Mouse (Mus musculus) spleen, adult 2 months (tissue): ENCODE results near the gene Scrn1. TPM values are rescaled to one million over a fixed set of nuclear protein-coding genes. Genes with fewer than 3 reads are reported as not detected.

ENCODE experiments used
- DNase-seq, 2 experiments: peaks; one replicate each; pipeline versions ENCODE4 v3.0.0 to v3.0.0-alpha.2; 2012 to 2021; ENCODE audit warnings: low spot score in 2 of 2, low read depth in 1 of 2
- H3K27ac ChIP-seq: fragments of 200-500 bp; 2 replicates; pipeline ENCODE4 v1.5.1; 2012; ENCODE audit warnings: low read length, inconsistent platforms; ENCODE audit not compliant: insufficient read depth
- H3K27me3 ChIP-seq: fragments of 200-500 bp; 2 replicates; pipeline ENCODE4 v1.6.1; 2012; ENCODE audit warnings: mild to moderate bottlenecking, moderate library complexity, low read length, inconsistent platforms; ENCODE audit not compliant: control insufficient read depth, insufficient read depth
- H3K36me3 ChIP-seq: fragments of 200-500 bp; 2 replicates; pipeline ENCODE4 v1.6.1; 2012; ENCODE audit warnings: mild to moderate bottlenecking, low read length, inconsistent platforms; ENCODE audit not compliant: control insufficient read depth, insufficient read depth
- H3K4me1 ChIP-seq: fragments of 200-500 bp; 2 replicates; pipeline ENCODE4 v1.6.1; 2011; ENCODE audit warnings: inconsistent platforms; ENCODE audit not compliant: control insufficient read depth, insufficient read depth, insufficient read length
- H3K4me3 ChIP-seq: fragments of 200-500 bp; 2 replicates; pipeline ENCODE4 v1.5.1; 2011; ENCODE audit warnings: mild to moderate bottlenecking, inconsistent platforms; ENCODE audit not compliant: insufficient read depth, insufficient read length; ENCODE audit errors: extremely low read depth
- CTCF ChIP-seq: fragments of 200-500 bp; IDR thresholded peaks from 2 replicates; pipeline ENCODE4 v1.5.1; 2011; ENCODE audit warnings: mild to moderate bottlenecking, inconsistent platforms; ENCODE audit not compliant: insufficient read depth, insufficient read length, insufficient replicate concordance; ENCODE audit errors: extremely low read depth
- POLR2A ChIP-seq: fragments of 200-500 bp; IDR thresholded peaks from 2 replicates; pipeline ENCODE4 v1.6.1; 2011; ENCODE audit warnings: low read depth, low read length, inconsistent platforms
- WGBS: fragments of 180-500 bp; shearing (Covaris S2); methylation state at CpG from one replicate; pipeline ENCODE4 v1.1.7; 2018; 5-methylcytosine and 5-hydroxymethylcytosine counted together
- polyA plus RNA-seq: library from polyadenylated mRNA; depleted of rRNA; stranded (reverse); fragments of >200 nt; gene quantifications from 2 replicates; pipeline ENCODE4 v1.2.3, GENCODE M21; 2012

Scrn1 gene
- polyA plus RNA-seq, 1 experiment, result 0.54 TPM

GRCm38 (mm10) chr6:54491074-54491473 is 75.2 kb downstream of the Scrn1 start:
- H3K36me3 ChIP-seq, result no peaks in the 10 kb centered on the region
- TF ChIP-seq POLR2A (no peak), CTCF (no peak)
- H3K4me1 ChIP-seq, result no peaks in the 10 kb centered on the region
- DNase-seq, result no peak
- no peak overlapping the region for H3K4me3 ChIP-seq
- H3K27ac ChIP-seq, result no peak overlapping the region
- 73% methylated on average over 7 of the region's 7 CpGs for WGBS
- H3K27me3 ChIP-seq, result no peaks in the 10 kb centered on the region

DNA sequence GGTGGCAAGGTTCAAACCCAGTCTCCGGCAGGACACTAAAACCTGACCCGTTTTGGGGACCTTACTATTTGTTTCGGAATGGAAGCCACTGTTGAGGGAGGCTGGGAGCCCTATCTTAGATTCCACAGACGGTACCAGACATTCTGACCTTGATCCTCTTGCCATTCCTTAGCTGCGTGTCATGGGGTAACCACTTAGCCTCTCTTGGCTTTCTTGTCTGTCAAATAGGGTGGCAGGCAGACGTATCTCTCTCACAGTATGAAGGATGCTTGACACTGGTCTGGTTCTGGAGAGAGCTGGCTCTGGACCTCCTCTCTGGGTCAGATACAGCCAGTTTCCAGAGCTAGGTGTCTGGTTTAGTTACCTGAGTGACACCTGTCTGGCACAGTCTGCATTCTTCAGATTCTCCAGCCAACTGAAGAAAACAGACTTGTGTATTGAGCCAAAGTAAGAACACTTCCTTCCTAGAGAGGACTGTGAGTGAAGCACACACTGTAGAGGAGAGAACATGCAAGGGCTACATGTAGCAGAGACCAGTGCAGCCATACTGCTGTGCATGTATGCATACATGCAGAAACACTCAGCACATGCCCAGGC is 80.2 kb downstream of the Scrn1 start:
- Histone ChIP-seq H3K36me3 (no peaks in the 10 kb centered on the region), H3K27me3 (no peaks in the 10 kb centered on the region), H3K27ac (no peak overlapping the region), H3K4me1 (no peaks in the 10 kb centered on the region), H3K4me3 (no peak overlapping the region)
- TF ChIP-seq CTCF (no peak), POLR2A (no peak)
- DNase-seq, result no peak
- WGBS, result 63% methylated on average over 6 of the region's 6 CpGs

DNA sequence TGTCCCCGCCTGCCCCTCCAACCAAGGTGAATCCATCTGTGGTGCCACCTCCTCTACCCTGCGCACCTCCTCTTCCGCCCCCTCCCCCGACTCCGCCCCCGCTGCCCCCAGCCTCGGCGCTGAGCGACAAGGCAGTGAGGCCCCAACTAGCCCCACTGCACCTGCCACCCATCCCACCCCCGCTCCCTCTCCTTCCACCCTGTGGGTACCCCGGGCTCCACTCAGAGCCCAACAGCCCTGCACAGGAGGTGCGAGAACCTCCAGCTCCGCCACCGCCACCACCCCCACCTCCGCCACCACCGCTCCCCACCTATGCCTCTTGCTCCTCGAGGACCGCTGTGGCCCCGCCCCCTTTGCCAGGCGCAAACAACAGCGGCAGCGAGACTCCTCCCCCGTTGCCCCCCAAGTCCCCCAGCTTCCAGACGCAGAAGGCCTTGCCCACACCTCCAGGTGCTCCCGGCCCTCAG is 80.8 kb downstream of the Scrn1 start:
- no peaks in the 10 kb centered on the region for H3K4me1 ChIP-seq
- no peak overlapping the region for H3K4me3 ChIP-seq
- DNase-seq, result no peak
- H3K27ac ChIP-seq, result no peak overlapping the region
- TF ChIP-seq POLR2A (no peak), CTCF (no peak)
- H3K27me3 ChIP-seq, result no peaks in the 10 kb centered on the region
- no peaks in the 10 kb centered on the region for H3K36me3 ChIP-seq
- 16% methylated on average over 21 of the region's 25 CpGs for WGBS

- 68% methylated on average over 11 of the region's 12 CpGs for whole genome bisulfite sequencing
- no peak for DNase-seq
- Histone ChIP-seq H3K27me3 (no peaks in the 10 kb centered on the region), H3K4me1 (no peaks in the 10 kb centered on the region), H3K36me3 (no peaks in the 10 kb centered on the region), H3K4me3 (no peak overlapping the region), H3K27ac (no peak overlapping the region)
- TF ChIP-seq POLR2A, result no peak
- no peak for TF ChIP-seq CTCF
These were observed 81.3 kb downstream of the Scrn1 start for GRCm38 (mm10) chr6:54485000-54485399.

DNA sequence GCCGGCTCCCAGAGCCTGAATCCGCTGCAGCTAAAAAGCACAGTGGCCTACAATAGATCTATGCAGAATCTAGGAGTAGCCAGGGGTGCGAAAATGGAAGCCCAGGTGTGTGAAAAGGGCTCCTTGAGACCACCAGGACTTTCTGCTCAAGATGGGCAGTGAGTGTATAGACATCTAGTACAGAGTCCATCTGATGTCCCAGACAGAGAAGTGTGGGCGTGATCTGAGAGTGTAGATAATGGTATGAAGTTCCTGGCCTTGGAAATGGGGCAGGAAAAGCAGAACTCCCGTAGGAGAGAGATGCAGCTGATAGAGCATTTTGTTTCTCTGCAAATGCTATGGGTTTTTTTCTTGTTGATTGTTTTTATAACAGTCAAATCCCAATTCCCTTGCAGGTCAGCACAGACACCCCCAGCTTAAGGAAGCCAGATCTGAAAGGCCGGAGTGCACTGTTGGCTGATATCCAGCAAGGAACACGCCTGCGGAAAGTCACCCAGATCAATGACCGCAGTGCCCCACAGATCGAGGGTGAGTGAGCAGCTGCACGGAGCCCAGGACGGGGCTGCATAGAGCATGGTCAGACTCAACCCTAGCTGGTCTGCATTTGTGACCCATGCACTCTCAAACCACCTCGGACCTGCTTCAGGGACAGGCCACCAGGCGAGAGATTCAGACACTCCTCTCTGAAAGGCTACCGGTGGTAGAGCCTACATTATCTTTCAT is 84.7 kb downstream of the Scrn1 start:
- Histone ChIP-seq H3K27ac (no peak overlapping the region), H3K4me3 (no peak overlapping the region), H3K36me3 (no peaks in the 10 kb centered on the region), H3K4me1 (no peaks in the 10 kb centered on the region), H3K27me3 (no peaks in the 10 kb centered on the region)
- TF ChIP-seq POLR2A (no peak), CTCF (no peak)
- no peak for DNase-seq
- WGBS, result 86% methylated on average over 15 of the region's 15 CpGs

DNA sequence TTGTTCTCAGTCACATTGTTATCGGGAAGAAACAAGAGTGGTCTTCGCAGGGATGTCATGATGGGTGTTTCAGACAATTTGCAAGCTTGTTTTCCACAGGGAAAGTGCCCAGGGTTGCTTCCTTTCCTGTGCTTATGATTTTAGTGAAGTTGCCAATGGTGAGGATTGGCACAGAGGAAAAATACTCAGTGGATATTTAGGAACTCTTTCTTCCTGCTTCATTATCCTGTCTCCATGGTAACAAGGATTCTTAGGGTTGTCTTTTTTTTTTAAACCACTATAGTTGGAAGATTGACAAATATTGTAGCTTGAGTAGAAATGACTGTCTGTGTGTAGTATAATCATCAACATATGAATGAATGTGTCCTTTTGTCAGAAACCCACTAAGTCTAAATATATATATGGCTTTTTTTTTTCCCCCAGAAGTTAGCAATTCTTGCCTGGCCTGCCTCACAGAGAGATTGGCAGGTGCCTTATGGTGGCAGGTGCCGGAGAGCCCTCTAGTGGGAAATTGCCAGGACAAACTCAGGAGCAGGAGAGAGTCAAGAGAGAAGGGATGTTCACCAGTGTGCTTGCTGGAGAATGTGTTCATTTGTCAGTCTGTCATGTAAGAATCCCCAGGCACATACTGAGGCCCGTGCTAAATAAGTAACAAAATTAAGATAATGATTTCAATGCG is 87.5 kb downstream of the Scrn1 start:
- no peak for DNase-seq
- H3K27ac ChIP-seq, result no peak overlapping the region
- H3K4me1 ChIP-seq, result no peaks in the 10 kb centered on the region
- H3K36me3 ChIP-seq, result no peaks in the 10 kb centered on the region
- WGBS, result 83% methylated on average over 5 of the region's 5 CpGs
- no peak overlapping the region for H3K4me3 ChIP-seq
- TF ChIP-seq POLR2A, result no peak
- TF ChIP-seq CTCF, result no peak
- H3K27me3 ChIP-seq, result no peaks in the 10 kb centered on the region

DNA sequence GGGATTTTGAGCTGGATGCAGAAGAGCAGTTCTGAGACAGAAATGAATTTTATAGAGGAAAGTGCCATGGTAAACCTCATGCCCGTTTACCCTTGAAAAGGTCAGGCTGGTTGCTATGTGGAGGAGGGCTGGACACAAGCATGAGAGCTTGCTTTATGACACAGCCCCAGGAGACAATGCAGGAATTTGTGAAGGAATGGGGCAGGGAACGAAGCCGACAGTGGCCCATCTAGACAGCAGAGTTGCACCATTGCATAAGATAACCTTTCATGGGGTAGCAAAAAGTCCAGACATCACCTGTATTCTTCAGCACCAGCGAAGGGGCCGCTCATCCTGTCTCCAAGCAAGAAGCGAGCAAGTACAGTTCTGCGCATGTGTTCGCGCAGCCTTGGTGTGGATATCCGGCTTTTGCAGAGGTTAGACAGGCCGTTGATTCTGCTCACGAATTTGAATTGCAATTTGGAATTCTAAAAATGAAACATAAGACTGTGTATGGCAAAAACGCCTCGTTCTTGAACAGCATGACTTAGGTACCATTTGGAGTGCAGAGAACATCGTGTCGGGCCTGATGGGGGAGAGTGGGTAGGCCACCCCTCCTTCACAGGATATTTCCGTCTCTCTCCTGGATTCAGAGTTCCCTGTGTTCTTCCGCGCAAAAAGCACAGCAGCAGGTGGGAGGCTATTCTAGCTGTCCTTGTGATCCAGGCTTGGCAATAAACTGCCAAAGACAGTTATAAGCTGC is 90.2 kb downstream of the Scrn1 start:
- no peak for TF ChIP-seq CTCF
- no peak for TF ChIP-seq POLR2A
- no peak overlapping the region for H3K4me3 ChIP-seq
- H3K27ac ChIP-seq, result no peak overlapping the region
- no peaks in the 10 kb centered on the region for H3K27me3 ChIP-seq
- WGBS, result 93% methylated on average over 19 of the region's 19 CpGs
- H3K36me3 ChIP-seq, result no peaks in the 10 kb centered on the region
- no peaks in the 10 kb centered on the region for H3K4me1 ChIP-seq
- DNase-seq, result no peak
